Mouse (Mus musculus) urinary bladder, postnatal 10 days (tissue): ENCODE measurements around the gene Gm4924.

Source experiments
- DNase-seq: peaks from one replicate; pipeline ENCODE4 v3.0.0; 2022; ENCODE audit warnings: low spot score

Gene Gm4924

DNA sequence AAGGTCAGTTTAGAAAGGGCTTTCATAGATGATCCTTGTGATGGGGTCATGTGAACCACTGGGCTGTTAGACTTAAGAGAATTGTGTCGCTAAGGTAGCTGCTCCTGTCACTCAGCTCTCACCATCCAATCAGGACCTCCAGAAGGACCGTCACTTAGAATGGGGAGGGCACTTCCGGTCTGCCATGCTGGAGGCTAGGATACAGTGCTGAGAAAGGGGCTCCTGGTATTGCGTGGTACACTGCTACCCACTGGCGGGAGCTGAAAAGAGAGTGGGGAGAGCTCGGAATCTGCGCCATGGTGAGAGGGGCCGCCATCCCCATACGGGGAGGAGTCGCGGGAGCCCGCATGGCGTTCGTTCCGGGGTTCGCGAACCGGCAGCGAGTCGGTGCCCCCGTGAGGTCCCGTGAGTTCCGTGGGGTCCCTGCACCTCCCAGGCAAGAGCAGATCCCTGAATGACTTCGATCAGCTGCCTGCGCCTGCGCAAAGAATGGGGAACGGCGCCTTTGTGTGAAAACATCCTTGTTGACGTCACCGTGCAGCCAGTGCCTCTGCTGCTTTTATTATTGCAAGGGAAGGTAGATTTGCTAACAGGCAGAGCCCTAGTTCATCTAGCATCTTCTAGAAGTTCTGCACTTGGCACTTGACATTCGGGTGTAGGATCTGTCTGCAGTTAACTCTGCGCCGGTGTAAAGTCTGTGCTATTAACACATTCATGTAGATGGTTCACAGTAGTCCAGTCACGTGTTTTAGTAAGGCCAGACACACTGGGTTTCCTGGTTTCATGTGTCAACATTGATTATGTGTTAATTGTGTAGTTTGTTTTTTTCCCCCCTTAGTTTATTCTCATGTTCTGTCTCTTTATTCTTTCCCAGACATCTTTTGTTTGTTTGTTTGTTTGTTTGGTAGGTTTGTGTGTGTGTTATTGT is at the start of gene Gm4924:
Gene Gm4924, plus strand, starts transcription at position 173 of the 928 bp plus-strand sequence.
- DNase-seq, result peak; percentile 21

DNA sequence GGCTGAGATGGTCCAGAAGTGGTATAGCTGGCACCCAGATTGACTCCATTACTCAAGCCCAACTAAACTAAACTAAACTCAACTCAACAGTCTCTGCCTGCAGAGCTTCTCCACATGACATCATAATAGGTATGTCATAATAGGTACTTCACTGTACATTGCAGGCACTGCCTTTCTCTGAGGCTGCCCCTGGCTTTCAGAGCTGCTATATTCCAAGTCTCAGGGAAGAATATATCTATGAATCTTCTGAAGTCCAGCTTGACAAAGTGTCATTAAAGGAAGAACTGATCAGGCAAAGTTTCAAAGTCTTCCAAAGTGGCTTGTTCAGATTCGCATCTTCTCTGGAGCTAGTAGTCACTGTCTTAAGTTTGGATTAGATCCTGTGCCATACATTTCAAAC is 37.6 kb upstream of the Gm4924 start, which contains the start of gene 4932415D10Rik:
Gene 4932415D10Rik, minus strand, starts transcription at position 101 of the 400 bp plus-strand sequence.
- DNase-seq, result no peak

DNA sequence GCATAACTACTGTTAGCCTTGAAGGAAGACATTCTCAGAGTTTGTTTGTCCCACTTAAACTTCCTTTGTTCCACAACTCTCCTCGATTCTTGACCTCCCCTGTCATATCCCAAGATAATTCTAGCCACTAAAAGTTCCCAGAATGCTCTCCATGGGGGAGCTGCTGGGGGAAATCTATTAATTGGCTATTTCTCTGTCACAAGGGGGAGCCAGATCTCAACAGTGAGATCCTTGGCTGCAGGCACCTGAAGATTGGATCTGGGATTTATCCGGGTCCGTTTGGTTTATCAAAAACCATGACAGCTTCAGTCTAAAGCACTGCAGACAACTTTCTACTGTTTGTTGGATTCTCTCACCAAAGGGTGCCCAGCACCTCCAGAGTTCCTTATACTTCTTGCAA is 33.9 kb upstream of the Gm4924 start:
- no peak for DNase-seq

GRCm38 (mm10) chr10:82329826-82330225 is 24.2 kb upstream of the Gm4924 start:
- DNase-seq, result no peak

GRCm38 (mm10) chr10:82355401-82355800 is 1.3 kb downstream of the Gm4924 start:
- no peak for DNase-seq

- no peak for DNase-seq
Measured at GRCm38 (mm10) chr10:82361911-82362310, 7.9 kb downstream of the Gm4924 start.

- no peak for DNase-seq
Measured at GRCm38 (mm10) chr10:82382992-82383391, 28.9 kb downstream of the Gm4924 start.

GRCm38 (mm10) chr10:82409511-82409910 is 55.5 kb downstream of the Gm4924 start:
- DNase-seq, result no peak

GRCm38 (mm10) chr10:82423631-82424030 is 69.6 kb downstream of the Gm4924 start:
- no peak for DNase-seq
